In the genomic region with DNA sequence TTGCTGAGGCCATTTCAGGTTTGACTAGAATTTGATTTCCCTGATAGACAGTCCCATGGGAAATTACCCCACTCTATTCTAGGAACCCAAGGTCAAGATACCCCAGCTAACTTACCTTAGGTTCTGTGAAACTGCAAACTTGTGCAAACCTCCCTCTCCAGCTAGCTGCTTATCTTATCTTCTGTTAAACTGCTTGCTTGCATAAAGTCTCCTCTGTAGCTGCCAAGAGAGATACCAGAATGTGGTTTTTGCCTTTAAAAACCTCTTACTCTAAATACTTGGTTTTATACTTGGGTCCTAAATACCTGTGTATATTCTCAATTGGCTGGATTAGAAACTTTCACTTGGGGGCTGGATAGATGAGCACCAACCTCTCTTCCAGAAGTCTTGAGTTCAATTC, we compare ENCODE assay signal across 15 mouse cellular contexts.
"Had no signal": no experiment of that assay in that cellular context is flagged by ENCODE, and none has a peak within 500 bp of the region (broad histone marks: within the 10 kb centered on the region; RNA-seq: fewer than 3 reads in every experiment).

No protein-coding gene starts in this region.

- H3K9me3 ChIP-seq: limb, embryonic 10.5 days had no signal

- H3K4me3 ChIP-seq: layer of hippocampus, adult 2 months; limb, embryonic 10.5 days; limb, embryonic 13.5 days; megakaryocyte, embryonic 14.5 days had no signal

- H3K9ac ChIP-seq: limb, embryonic 13.5 days; lung, embryonic 14.5 days had no signal

- ATAC-seq: intestine, postnatal 0 days; lung, postnatal 0 days had no signal

- H3K4me2 ChIP-seq: limb, embryonic 13.5 days; lung, embryonic 14.5 days; midbrain, embryonic 11.5 days had no signal

- H3K27me3 ChIP-seq: limb, embryonic 13.5 days had no signal

- DNase-seq: kidney, adult 2 months; kidney, postnatal 25 days; lung, embryonic 14.5 days; midbrain, embryonic 14.5 days; thymus, adult 18-20 months; thymus, postnatal 36 days had no signal

- H3K4me1 ChIP-seq: limb, embryonic 10.5 days had no signal

- H3K27ac ChIP-seq: kidney, postnatal 0 days; layer of hippocampus, adult 2 months; limb, embryonic 10.5 days; limb, embryonic 13.5 days; macrophage had no signal

- H3K36me3 ChIP-seq: limb, embryonic 10.5 days; limb, embryonic 13.5 days had no signal
